Mouse (Mus musculus): ENCODE measurements at regions not wholly inside any gene's neighbourhood (a gene's known extent, or its start where the extent isn't known, plus 50 kb on each side); places are given as distances from the start of the nearest gene placed in this dataset.
"Not testable (repeated sequence)": the region's sequence is repeated elsewhere in the genome, so short reads cannot be mapped to it uniquely, and the experiment has no call there.

DNA sequence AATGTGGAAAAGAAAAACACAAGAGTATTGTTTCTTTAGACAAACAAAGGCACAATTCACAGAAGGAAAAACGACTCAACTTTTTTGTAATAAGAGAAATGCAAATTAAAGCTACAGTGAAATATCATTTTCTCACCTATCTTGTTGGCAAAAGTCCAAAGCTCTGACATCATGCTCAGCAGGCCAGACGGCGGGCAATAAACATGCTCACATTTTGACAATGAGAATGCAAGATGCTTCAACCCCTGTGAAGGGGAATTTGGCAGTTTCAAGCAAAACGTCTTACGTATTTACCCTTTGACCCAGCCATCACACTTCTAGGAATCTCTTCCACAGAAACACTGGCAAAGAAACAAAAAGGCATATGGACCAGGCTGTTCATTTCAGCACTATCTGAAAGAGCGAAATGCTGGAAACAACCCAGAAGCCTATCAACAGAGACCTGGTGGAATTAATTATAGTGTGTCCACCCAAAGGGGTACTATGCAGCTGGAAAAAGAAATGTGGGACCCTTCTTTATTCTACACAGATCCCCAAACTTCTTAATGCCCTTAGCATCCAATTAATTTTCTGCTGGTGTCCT lies 203.4 kb upstream of the 2610301B20Rik start:
- DNase-seq = no peak

DNA sequence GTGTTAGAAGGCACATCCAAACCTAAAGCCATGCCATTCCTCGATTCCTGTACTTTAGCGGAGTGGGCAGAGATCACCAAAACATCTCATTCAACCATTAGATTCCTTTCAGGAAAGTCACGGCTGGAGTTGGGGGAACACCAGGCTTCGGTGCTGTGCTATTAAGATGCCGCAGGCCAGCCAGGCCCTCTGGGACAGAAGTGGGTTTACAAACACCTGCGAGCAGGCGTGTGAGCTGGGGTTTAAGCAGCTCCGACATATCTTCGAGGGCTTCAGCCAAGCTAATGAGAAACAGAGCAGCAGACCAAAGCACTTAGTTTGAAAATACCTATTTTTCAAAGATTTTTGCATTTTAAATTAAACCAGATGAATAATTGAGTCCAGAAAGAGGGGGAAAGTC lies 183.2 kb upstream of the 2610301B20Rik start:
- DNase-seq = no peak

DNA sequence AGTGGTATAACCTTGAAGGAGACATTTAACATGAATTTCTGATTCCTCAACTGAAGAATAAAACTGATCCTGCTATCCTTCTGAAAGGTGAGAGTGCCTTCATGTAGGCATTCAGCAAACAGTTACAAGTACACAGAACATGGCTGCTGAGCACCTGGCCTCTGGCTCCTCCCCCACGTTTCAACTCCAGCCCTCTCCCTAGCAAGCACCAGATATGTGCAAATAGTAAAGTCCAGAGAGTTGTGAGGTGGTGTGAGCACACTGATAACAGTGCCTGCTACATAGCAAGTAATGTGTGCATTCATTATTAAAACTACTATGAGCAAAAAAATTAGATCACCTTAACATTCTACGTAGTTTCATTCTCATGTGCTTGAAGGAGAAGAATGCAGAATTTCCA lies 181.4 kb upstream of the 2610301B20Rik start:
- no peak for DNase-seq

DNA sequence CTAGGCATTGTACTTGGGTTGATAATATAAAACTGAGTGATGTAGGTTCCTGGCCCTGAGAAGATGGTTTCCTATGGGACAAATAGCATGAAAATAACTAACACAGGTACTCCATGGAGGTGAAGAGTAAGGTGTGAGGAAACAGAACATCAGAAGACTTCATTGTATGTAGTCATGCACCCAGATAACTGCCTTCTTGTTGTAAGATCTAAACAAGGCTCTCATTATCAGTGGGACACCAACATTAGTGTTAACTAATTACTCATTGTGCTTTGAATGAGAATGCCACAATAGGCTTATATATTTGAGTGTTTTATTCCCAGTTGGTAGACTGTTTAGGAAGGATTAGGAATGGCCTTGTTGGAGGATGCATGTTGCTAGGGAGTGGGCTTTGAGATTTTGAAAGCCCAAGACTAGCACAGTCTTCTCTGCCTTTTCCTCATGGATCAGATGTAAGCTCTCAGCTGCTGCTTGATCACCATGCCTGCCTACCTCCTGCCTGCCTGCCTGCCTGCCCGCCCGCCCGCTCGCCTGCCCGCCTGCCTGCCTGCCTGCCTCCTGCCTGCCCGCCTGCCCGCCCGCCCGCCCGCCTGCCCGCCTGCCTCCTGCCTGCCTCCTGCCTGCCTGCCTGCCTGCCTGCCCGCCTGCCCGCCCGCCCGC lies 180.7 kb upstream of the 2610301B20Rik start:
- no peak for DNase-seq

DNA sequence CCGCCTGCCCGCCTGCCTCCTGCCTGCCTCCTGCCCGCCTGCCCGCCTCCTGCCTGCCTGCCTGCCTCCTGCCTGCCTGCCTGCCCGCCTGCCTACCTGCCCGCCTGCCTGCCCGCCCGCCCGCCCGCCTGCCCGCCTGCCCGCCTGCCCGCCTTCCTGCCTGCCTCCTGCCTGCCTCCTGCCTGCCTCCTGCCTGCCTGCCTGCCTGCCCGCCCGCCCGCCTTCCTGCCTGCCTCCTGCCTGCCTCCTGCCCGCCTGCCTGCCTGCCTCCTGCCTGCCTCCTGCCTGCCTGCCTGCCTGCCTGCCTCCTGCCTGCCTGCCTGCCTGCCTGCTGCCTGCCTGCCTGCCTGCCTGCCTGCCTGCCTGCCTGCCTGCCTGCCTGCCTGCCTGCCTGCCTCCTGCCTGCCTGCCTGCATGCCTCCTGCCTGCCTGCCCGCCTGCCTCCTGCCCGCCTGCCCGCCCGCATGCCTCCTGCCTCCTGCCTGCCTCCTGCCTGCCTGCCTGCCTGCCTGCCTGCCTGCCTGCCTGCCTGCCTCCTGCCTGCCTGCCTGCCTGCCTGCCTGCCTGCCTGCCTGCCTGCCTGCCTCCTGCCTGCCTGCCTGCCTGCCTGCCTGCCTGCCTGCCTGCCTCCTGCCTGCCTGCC lies 180.1 kb upstream of the 2610301B20Rik start:
- DNase-seq = not testable (repeated sequence)

DNA sequence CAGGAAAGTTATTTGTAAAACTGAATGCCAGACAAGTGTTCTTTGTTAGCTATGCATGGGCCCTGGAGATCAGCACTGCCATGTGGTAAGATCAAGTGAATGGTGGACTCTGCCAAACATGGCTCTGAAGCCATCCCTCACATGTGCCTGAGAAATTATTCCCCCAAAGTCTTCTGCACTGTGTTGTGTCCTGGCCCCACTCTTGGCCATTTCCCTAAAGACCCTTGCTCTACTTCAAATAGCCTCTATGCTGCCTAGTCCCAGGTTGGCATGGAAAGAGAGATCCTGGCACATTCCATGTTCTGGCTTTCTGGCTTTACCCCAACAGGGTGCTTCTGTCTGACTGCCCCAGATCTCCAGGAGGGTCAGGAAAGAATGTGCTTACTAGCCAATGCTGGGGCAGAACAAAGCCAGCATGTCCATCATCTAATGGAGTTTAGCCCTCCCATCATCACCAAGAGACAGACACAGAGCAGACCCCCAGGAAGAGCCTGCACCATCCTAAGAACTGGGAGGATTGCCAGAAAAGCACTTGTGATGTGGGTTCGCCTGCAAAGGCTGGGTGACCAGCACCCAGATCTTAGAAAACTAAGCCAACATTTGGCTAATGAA lies 177.0 kb upstream of the 2610301B20Rik start:
- no peak for DNase-seq

DNA sequence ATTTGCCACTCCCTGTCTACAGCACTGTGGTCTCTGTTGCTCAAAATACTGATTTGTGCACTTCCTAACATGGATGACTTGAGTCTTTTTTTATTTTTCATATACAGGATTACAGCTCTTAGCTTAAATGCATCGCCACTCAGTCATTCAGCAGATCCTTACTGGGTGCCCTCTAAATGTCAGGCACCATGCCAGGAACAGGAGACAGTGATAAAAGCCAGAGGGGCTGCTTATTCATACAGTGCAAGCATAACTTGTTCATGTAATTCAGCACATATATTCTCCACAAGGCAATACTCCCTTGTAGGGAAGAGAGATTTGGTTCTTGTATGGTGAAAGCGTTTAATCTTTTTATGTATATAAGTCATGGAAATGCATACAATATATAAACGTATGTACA lies 175.7 kb upstream of the 2610301B20Rik start:
- no peak for DNase-seq

DNA sequence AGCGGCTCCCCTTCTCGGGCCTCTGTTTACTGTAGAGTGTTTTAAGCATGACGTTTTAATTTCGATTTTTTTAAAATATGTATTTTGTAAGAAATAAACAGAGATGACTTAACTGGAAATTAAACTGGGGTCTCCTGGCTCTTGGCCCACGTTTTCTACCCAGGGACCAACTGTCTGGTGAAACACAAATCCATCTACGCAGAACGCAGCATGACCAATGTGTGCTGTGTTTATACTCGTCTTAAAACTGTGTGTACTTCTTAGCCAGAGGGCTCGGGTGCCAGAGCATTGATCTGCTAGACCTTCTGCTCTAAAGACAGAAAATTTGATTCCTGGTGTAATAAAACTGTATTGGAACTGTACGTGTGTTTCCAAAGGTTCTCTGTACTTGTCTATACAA lies 172.8 kb upstream of the 2610301B20Rik start:
- DNase-seq = no peak

DNA sequence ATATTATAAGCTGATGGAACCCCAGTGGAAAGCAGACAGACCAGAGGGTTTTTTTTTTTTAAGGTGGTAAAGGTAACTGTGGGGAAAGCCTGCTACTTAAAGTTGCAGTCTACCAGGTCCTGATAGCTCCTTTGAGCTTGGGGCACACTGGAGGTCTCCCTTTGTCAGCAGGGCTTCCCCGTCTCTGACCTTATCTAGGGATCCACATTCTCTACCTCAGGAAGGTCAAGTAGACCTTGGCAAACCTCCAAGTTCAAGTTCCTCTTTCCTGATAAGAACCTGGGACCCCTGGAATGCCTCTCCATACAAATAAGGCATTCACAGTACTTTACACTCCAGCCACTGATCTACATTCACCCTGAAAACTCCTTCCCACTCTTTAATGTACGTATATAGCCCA lies 171.1 kb upstream of the 2610301B20Rik start:
- DNase-seq = no peak

DNA sequence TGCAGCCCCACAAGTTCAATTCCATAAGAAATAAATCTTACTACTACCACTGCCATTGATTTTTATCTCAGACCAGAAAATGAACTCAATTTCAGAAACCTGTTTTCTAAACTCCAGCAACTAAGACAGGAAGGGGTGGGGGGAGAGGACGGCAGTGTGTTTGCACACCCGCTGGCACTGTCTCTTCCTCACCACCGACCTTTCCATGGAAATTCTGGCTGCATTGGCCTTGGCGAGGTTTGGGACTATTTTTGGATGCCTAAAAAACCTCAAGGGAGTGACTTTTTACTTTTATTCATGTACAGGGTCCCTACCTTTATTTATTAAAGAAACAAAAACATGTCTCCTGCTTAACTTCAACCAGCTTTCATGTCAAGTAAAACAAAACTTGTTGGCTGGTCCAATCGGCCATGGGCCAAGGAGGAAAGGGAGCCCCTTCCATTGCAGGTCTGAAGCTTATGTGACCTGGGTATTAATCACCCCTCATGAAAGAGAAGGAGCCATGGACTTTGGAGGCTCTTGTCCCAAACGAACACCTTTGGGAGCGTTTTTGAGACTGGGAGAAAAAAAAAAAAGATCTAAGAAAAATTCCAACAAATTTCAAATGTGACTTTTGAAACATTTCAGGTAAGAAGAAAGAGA lies 167.2 kb upstream of the 2610301B20Rik start:
- no peak for DNase-seq

DNA sequence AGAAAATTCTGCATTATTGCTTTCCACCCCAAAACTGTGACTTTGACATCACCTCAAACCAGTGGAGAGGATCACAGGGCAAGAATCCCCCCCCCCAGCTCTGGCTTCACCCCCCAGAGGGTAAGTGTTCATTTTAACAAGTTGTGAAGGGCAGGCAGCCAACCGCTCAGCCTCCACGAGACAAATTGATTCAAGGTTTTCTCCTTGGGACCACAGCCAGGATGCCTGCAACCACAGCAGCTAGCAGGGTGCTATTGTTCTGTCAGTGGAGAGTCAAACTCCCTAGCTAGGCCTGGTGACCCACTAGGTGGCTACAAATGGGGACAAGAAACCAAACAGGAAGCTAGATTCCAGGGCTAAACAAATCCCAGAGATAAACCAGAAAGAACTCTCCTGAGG lies 166.6 kb upstream of the 2610301B20Rik start:
- no peak for DNase-seq

DNA sequence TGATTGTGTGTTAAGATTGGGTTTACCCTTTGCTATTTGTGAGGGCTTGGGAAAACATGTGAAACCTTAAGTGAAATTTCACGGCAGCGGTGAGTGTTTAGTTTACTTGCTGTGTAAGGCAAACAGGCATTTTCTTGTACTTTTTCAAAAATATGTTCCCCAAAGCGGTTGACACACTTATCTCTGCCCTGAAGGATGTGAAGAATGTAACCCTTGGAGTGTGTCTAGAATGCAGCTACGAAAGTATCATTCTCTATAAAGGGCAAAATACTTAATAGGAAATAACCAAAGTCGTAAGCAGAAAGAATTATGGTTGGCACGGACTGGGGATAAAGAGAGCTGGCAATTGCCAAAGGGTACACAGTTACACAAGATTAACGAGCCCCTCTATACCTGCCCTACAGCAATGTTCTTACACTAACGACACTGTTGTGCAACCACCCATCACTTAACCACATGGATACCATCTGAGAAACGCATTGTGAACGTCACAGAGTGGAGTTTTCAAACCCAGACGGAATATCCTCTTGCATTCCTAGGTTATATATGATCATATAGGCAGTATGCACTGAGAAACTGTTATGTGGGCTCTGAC lies 162.3 kb upstream of the 2610301B20Rik start:
- no peak for DNase-seq

DNA sequence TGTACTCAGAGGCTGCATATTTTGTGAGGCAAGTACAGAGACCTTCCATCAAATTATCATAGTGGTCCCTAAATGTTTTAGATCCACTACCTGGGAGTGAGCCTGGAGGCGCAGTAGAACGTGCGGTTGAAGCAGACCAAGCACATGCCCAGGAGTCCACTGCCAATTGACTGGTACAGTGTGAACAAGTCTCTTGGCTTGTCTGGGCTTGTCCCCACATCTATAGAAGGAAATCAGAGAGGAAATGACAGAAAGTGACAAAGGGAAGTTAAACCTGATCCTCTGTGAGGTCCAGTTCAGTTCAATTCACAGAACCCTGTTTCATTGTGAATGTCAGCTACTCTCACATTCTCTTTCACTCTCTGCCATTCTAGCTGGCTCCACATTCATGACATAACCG lies 151.0 kb upstream of the 2610301B20Rik start:
- DNase-seq = no peak

DNA sequence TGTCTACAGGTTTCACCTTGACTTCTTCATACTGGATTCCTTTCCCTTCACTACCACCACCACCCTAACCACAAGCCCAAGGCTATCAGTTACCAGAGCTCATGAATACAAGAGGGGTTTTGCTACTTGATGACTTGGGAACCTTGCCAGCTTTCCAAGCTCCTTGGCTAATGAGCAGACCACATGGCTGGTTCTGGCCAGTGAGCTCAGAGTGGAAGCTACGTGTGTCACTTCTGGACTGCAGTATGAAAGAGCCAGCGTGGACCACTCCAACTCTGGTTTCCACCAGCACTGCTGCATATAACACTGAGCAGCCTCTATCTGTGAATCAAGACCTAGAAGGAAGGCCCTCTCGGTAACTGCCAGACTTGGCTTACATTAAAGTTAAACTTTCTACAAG lies 146.4 kb upstream of the 2610301B20Rik start:
- DNase-seq = no peak

DNA sequence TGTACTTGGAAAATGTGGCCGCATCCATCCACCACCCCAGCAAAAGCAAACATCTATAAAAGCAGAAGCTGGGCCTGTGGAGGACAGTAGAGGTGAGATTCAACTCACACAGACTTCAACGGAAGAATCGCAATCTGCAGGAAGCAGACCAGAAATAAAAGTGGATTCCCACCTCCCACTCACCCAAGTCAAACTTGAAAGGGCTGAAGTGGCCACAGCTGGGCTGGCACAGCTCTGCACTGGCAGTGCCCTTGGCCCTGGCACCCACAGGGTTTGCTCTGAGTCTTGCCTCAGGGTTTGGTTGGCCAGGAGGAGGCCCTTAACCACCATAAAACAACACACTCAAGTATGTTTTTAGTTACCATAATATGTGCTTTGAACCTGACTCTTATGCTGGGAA lies 129.1 kb upstream of the 2610301B20Rik start:
- DNase-seq = no peak

DNA sequence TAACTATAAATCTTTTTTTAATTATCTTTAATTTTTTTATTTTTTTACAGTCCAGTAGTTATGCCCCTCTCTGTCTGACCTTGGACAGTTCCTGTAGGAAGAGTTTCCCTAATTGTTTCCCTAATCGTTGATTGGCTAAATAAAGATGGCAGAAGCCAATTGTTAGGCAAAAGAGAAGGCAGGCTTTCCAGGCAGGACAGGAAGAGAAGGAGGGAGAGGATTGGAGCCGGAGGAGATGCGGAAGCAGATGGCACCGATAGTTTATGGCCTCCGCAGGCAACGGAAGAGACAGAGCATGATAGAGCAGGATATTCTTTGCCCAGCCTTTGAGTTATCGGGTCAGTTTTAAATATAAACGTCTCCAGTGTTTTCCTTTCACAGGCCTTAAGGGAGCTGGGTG lies 125.5 kb upstream of the 2610301B20Rik start:
- DNase-seq = no peak

DNA sequence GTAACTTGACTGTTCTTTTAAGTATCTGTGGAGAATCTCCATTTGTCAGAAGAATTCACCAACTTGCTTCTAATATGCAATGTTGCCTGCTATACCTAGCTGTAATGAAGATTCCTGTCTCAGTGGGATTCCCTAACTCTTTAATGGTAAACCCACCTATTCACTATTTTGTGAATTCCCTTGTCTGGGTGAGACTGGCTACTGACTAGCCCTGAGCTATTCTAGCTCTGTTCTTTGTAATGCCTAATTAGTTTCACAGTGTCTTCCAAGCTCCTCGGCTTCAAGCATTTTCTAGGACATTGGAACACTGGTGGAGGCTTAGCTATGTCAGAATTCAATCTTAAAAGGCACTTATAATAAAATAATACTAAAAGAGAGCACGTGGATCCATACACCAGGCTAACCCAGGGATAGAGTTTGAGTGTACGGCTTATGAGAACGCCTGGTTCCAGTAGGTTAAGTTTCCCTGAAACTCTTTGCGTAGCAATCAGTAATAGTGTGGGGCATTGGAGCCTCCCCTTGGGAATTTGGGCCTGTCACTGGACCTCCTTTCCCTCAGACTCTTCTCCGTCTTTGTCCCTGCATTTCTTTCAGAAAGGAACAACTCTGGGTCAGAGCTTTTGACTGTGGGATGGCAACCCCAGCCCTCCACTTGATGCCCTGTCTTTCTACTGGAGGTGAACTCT lies 123.8 kb upstream of the 2610301B20Rik start:
- DNase-seq = not testable (repeated sequence)

DNA sequence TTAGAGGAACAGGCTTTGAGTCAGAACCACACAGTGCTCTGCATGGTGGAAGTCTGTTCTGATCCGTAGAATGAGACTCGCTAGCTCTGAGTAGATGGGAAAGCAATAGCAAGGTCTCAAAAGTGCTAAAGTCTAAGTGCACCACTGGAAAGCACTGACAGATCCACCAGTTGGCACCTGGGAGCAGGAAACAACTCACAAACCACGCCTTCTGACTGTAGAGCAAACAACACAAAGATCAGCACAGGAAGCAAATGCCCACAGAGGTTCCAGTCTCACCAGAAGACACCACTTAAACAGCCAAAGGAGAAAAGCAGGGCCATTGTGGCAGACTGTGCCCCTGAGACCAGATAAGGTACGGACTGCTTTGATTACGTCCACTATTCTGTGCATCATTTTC lies 121.1 kb upstream of the 2610301B20Rik start:
- DNase-seq = no peak

DNA sequence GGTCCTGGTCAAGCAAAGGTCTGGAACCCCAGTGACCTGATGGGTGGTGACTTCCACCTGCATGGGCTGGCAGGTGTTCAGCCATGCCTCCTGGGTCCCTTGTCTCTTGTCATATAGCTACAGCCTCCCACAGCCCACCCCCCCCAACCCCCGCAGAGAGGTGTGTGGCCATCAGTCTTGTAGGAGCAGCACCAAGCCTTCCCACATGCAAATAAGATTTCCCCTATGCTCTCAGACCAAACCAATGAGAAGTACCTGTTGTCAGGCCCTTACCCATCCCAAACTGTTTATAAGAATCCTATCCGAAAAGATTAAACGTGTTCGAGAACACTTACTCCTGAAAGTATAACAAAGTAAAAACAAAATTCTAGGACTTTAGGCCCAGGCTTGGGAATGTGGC lies 114.8 kb upstream of the 2610301B20Rik start:
- no peak for DNase-seq

DNA sequence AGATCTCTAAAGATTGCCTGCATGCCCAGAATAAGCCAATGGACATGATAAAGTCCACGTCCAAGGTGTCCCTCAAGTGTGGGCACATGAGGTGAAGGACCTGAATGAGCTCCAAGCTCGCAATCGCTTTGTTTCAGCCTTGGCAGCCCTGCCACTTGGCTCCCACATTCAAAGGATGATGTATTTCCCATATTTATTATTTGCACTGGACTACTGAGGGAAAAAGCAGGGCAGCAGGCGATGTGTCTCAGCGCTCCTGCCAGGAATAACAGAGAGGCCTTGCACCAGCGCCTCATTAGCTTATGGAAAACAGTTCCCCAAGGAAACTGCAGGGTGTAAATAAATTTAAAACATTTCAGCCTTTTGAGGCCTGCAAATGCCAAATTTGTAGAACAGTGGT lies 106.6 kb upstream of the 2610301B20Rik start:
- DNase-seq = no peak

DNA sequence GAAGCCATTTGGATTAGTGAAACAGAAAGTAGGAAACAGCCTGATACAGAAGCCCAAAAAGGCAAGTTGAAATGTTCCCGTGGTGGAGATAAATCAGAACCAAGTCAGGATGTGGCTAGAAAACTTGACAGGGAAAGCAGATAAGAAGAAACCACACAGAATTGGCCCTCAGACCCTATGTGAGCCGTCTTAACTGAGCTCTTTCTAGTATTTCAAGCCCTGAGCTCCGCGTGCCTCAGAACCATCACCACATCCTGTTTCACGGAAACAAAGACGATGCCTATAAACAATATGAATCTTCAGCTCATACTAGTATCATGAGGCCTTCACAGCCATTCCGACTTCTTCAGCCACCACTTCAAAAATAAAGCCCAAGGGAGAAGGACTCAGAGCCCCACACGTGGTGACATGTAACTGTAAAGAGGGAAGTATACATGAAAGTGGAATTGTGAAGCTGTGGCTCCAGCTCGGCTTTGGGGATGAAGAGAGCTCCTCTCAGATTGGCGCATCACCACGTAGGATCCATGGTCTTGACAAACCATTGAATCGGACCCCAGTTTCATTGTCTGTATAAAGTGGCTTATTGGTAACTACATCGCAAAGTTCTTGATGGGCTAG lies 104.2 kb upstream of the 2610301B20Rik start:
- no peak for DNase-seq

DNA sequence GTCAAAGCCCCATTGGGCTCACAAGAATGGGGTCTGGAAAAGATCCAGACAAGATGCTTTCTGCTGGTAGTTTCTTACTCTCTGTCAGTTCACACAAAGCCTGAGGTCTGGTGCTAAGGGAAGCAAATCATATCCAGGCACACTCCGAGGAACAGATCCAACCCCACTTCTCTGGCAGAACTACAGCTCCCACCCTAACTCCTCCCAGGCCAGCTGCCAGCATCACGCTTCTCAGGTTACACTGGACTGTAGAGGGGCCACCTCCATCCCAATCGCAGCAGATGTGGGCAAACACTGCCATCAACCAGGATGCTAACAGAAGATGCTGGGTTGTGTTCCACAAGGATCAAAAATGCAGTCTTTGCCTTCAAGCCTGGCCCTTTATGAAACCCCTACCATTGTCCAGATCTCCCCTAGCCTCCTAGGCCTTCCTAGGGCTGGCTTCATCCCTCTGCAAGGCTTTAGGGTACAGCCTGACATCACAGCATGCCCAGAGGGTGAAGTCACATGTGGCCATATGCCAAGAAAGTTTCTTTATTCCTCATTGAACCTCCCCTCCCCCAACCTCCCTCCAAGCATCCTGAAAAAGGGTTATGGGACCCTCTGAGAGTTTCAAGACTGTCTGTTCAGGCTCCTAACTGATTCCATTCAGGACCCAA lies 99.6 kb upstream of the 2610301B20Rik start:
- no peak for DNase-seq
